Mouse (Mus musculus) right cerebral cortex, adult 2 months (tissue): Measurements from ENCODE around the gene Bbs7.

Source experiments
- DNase-seq, 2 experiments: peaks; one replicate each; pipeline ENCODE4 v3.0.0; 2021 to 2022; ENCODE audit warnings: low spot score in 2 of 2

The Bbs7 gene

GRCm38 (mm10) chr3:36551851-36552384 lies 61.4 kb downstream of the Bbs7 start:
- peak; percentile 51 to 60 for DNase-seq

DNA sequence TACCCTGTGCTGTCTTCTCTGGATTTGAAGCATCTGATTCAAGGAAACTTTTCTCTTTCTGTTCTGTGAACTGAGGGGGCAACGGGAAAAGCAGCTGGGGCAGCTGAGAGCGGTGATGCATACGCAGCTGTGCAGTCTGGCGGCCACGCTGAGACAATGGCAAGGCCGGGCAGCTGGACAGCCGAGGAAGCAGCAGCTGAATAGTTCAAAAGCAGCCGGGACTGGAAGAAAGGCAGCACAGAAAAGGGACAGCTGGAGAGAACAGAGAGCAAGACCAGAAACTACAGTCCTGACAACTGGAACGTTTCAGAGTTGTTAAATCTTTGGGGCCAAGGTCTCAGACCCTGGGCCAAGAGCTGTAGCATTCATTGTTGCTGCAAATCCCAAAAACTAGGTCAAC lies 61.9 kb downstream of the Bbs7 start:
- DNase-seq: peak in 1 of 2 experiments; percentile 25

DNA sequence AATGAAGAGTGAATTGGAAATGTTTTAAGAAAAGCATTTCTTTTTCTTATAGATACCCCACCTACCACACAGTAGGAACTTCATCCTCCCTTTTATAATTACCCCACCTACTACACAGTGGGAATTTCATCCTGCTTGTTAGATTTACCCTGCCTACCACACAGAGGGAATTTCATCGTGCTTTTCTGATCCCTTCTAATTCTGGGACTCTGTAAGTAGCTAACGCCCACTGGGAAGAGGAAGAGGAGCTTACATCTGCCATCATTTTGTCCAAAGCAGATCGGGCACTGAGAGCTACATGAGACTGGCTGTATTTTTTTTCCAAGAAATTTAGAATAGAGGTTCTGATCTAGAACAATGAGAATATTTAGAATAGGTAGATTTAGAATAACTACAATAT lies 68.3 kb downstream of the Bbs7 start:
- no peak for DNase-seq

GRCm38 (mm10) chr3:36541399-36541798 lies 71.9 kb downstream of the Bbs7 start:
- no peak for DNase-seq

DNA sequence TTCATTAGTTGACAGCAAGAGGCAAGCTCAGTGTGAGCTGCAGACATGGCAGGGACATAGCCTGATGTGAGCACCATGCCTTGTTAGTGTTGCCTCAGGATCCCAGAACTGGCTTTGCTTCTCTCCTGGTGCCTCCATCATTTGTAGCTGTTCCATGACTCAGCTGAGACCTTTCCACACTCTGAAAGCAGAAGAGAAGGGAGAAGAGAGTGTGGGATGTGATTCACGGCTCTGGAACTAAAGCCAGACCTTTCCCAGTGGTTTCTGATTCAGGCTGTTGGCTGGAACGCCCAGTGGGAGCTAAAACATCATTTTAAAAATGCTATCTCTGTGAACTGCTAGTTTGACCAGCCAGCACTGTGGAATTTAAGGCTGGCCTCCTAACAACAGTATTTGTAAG lies 72.5 kb downstream of the Bbs7 start:
- DNase-seq: peak; percentile 25 to 44

GRCm38 (mm10) chr3:36537701-36538470 lies 75.4 kb downstream of the Bbs7 start:
- DNase-seq: peak; percentile 33 to 35

DNA sequence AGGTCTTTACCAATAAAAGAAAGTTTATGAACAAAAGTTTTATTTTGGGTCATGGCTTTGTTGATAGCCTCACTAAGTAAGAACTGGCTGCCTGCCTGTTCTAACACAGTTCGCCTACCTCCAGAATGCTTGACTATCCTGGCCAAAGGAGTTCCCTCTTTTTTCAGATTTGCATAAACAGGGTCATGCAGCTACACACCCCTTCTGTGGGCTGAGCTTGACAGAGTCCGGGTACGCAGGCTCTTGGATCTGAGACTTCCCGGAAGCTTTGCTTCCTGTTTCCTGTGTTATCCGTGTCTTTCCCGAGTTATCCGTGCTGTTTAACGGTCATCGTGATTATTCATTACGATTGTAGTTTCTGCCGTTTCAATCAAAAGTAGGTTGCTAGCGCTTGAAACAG lies 77.2 kb downstream of the Bbs7 start:
- no peak for DNase-seq

DNA sequence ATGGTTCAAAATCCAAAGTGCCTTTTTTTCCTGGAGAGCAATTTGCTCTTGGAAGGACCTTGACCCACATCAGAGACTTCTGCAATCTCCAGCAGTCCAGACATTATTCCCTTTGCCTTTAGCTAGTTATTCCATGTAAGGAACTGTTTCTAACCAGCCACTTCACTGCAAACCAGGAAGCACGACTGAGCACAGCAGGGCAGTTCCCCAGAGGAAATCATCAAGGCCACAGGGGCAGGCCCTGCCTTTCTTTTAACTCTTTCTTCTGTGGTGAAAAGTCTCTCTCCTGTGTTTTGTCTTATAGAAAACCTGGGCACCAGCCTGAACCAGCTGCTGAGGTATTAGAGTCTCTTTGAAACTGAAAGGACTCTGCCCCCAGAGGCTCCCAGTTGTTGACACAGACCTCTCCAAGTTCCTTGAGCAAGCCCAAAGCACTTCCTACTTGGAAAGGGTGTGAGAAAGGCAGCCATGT lies 80.0 kb downstream of the Bbs7 start:
- DNase-seq: no peak

- DNase-seq: no peak
Observed at GRCm38 (mm10) chr3:36532738-36533137, 80.5 kb downstream of the Bbs7 start.

DNA sequence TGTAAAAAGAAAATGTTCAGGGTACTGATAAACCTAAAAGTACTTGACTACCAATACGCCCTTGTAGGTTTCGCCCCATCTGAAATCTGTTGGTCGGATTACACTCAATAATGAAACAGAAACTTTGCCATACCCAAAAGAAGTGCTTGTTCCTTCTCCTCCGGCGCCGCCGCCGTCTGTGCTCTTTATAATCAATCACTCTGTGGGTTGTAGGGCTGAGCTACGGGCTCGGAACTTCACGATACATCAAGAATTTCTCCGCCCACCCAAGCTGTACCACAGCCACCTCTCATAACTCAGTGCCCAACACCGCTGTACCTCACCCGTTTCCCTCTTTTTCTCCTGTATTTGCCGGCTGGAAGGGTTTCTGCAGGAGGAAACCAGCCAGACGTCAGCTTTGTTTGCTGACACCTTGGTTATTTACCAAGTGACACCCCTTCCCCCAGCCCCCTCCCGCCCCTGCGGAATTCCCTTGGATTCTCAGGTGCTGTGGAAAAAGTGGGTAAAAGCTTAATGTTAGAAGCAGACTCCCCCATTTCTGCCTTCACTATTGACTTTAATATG lies 81.2 kb downstream of the Bbs7 start:
- peak in 1 of 2 experiments; percentile 20 for DNase-seq

GRCm38 (mm10) chr3:36531242-36531641 lies 82.0 kb downstream of the Bbs7 start:
- peak in 1 of 2 experiments; percentile 36 for DNase-seq

GRCm38 (mm10) chr3:36530781-36531180 lies 82.5 kb downstream of the Bbs7 start:
- peak in 1 of 2 experiments; percentile 21 for DNase-seq

DNA sequence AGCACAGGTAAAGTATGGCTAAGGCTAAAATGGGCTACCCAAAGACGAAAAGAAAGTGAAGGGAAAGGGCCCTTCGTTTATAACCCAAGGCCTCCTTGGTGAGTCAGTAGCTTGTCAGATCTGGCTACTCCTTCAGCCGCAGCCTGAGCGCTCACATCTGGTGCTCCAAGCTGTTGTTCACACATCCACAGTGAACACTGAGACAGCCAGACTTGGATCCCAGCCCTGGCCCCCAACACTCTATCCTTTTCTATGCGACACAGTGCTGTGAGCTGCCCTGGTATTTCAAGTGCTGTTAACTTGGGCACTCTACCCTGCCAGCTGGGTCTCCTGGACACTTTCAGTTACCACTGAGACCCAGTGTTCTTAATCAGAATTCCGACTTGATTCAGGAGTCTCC lies 82.9 kb downstream of the Bbs7 start:
- peak; percentile 77 to 79 for DNase-seq

DNA sequence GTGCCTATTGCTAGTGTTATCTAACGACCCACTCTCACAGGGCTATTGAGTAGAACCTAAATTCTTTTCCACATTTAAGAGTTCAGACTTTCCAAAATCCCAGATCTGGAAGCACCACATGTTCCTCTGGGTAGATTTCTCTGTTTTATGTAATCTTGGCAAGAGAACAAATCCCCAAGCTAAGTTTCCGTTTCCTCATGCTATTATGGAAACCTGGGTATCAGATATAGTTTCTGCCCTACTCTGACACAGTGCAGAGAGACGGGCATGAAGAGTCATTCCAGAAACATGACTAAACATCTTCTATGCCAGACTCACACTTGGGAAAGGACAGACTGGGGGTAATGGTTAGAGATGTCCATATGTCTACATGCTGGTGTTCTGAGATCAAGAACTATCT lies 88.8 kb downstream of the Bbs7 start:
- DNase-seq: no peak
